Mouse (Mus musculus) gonadal fat pad, adult 2 months (tissue): ENCODE results near the gene Chid1. TPM values are rescaled to one million over a fixed set of nuclear protein-coding genes. Genes with fewer than 3 reads are reported as not detected.

ENCODE experiments used
- DNase-seq: peaks from one replicate; pipeline ENCODE4 v3.0.0-alpha.2; 2012; ENCODE audit warnings: low read depth
- polyA plus RNA-seq: library from polyadenylated mRNA; depleted of rRNA; stranded (reverse); fragments of >200 nt; gene quantifications from 2 replicates; pipeline ENCODE4 v1.2.3, GENCODE M21; 2012

Gene Chid1
- polyA plus RNA-seq, 1 experiment = 69.0 TPM

- DNase-seq = no peak
Observed at GRCm38 (mm10) chr7:141558946-141559345, 19.3 kb upstream of the Chid1 start.

- no peak for DNase-seq
Observed at GRCm38 (mm10) chr7:141558329-141558776, 18.7 kb upstream of the Chid1 start.

GRCm38 (mm10) chr7:141550464-141550863 is 10.8 kb upstream of the Chid1 start:
- no peak for DNase-seq

GRCm38 (mm10) chr7:141549432-141550061 is 9.9 kb upstream of the Chid1 start:
- no peak for DNase-seq

- DNase-seq = no peak
Observed at GRCm38 (mm10) chr7:141544654-141545053, 5.0 kb upstream of the Chid1 start.

GRCm38 (mm10) chr7:141542588-141542987 is 2.9 kb upstream of the Chid1 start:
- no peak for DNase-seq

- DNase-seq = no peak
Observed at GRCm38 (mm10) chr7:141541681-141542080, 2.0 kb upstream of the Chid1 start.

GRCm38 (mm10) chr7:141540312-141541081 is 840 bp upstream of the Chid1 start:
- no peak for DNase-seq

- no peak for DNase-seq
Observed at GRCm38 (mm10) chr7:141538852-141539555, 653 bp downstream of the Chid1 start.

GRCm38 (mm10) chr7:141535570-141535969 is 4.1 kb downstream of the Chid1 start:
- DNase-seq = no peak

- DNase-seq = no peak
Observed at GRCm38 (mm10) chr7:141525580-141525925, 14.1 kb downstream of the Chid1 start.

GRCm38 (mm10) chr7:141524760-141525579 is 14.7 kb downstream of the Chid1 start:
- no peak for DNase-seq

GRCm38 (mm10) chr7:141524271-141524670 is 15.4 kb downstream of the Chid1 start:
- no peak for DNase-seq

GRCm38 (mm10) chr7:141523007-141523406 is 16.6 kb downstream of the Chid1 start:
- no peak for DNase-seq

- no peak for DNase-seq
Observed at GRCm38 (mm10) chr7:141519795-141520194, 19.9 kb downstream of the Chid1 start.

GRCm38 (mm10) chr7:141518926-141519325 is 20.7 kb downstream of the Chid1 start:
- no peak for DNase-seq

- no peak for DNase-seq
Observed at GRCm38 (mm10) chr7:141518296-141518695, 21.4 kb downstream of the Chid1 start.

GRCm38 (mm10) chr7:141517638-141518037 is 22.0 kb downstream of the Chid1 start:
- DNase-seq = no peak

GRCm38 (mm10) chr7:141510681-141511191 is 28.9 kb downstream of the Chid1 start:
- no peak for DNase-seq

- DNase-seq = no peak
Observed at GRCm38 (mm10) chr7:141510196-141510595, 29.5 kb downstream of the Chid1 start.

GRCm38 (mm10) chr7:141508160-141508559 is 31.5 kb downstream of the Chid1 start:
- no peak for DNase-seq

- no peak for DNase-seq
Observed at GRCm38 (mm10) chr7:141506278-141506677, 33.4 kb downstream of the Chid1 start.
